Mouse (Mus musculus): ENCODE results near the gene Itgb2.

DNA sequence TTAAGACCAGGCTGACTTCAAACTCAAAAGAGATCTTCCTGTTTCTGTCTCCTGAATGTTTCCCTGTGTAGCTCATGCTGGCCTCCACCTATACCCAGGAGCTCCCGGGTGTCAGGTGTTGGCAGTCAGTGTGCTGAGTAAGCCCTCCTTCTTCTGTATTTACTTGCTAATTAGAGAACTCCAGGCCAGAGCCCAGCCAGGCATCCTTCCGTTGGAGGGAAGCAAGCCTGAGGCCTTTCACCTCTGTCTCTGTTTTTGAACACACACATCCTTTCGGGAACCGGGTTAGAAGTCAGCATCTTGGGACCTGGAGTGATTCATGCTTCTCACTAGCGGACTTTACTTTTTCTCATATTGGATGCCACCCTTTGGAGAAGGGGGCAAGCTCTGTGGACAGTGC, 77.4 kb downstream of the Itgb2 start:
- no peak for TF ChIP-seq POLR2A (IDR thresholded peaks at IDR 0.05; ENCODE audit: low read depth, low read length)
- TF ChIP-seq CTCF (IDR thresholded peaks at IDR 0.05; ENCODE audit: extremely low read depth, insufficient read depth, insufficient read length, insufficient replicate concordance): no peak

Data from spleen, adult 2 months (tissue).